Mouse (Mus musculus) cerebellum, adult (tissue): ENCODE results near the gene Pced1b.

ENCODE experiments used
- ATAC-seq: cut with Nextera tagmentation; 2 replicates; pipeline ENCODE4 v1.9.2; 2017; ENCODE audit warnings: mild to moderate bottlenecking, moderate library complexity, mixed read lengths; ENCODE audit not compliant: insufficient number of reproducible peaks, low FRiP score, low TSS enrichment

Pced1b gene

DNA sequence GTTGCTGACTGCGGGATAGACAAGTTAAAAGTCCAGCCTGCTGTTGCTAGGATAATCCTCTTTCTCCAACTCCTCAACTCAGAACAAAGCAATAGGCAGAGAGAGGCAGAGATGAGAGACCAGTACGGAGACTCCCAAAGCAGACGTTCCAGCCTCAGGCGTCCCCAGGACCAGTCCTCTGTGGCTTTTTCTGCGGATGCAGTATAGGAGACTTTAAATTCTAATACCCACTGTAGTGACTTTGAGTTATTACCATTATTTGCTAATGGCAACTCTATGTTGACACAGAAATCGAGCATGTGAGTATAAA is 35.6 kb downstream of the Pced1b start:
- ATAC-seq: no peak

DNA sequence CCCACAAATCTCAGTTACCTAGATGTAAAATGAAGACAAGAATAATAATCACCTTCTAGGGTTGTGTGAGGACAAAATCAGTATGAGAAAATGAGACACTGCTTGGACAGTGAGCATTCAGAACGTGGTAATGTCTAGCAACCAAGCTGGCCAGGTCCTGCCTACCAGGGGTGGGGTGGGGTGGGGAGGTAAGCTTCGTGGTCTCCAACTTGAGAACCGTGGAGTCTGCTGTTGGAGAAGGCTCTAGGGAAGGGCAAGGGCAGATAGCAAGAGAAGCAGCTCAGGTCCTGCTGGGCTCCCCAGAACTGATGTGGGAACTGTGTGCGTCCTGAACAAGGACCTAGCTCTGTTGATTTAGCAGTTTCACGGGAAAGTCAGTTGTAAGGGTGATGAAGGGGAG is 37.3 kb downstream of the Pced1b start:
- no peak for ATAC-seq

GRCm38 (mm10) chr15:97285665-97286212 is 38.8 kb downstream of the Pced1b start:
- no peak for ATAC-seq

GRCm38 (mm10) chr15:97286731-97287130 is 39.8 kb downstream of the Pced1b start:
- no peak for ATAC-seq

- no peak for ATAC-seq
Observed at GRCm38 (mm10) chr15:97287436-97288143, 40.7 kb downstream of the Pced1b start.

DNA sequence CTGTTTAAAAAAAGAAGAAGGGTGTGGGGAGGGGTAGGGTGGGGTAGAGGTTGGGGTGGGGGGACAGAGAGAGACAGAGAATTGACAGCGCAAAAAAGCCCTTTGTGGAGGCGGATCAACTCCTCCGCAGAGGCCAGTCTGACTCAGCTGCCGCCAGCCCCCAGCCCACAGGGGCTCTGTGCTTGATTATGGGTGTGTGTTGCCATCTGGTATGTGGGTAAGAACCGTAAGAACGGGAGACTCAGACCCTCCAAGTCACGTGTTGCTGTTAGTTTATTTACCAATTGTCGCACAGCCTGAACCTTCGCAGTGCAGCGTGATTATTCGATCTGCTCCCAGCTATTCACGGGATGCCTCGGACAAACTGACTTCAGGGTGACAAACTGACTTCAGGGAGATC is 41.8 kb downstream of the Pced1b start:
- no peak for ATAC-seq

DNA sequence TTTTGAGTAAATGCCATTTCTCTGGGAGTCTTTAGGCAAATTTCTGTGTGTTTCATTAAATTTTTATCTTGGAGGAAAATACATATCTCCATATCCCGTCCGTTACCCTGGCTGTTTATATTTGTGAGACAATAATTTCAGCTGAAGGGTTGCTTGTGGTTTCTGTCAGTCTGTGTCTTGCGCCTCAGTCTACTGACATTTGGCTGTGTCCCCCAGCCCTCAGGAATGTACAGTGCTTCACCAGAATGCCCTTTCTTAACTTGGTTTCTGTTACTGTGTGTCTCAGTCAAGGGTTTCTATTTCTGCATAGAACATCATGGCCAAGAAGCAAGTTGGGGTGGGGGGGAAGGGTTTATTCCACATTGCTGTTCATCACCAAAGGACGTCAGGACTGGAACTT is 42.3 kb downstream of the Pced1b start:
- ATAC-seq: no peak

DNA sequence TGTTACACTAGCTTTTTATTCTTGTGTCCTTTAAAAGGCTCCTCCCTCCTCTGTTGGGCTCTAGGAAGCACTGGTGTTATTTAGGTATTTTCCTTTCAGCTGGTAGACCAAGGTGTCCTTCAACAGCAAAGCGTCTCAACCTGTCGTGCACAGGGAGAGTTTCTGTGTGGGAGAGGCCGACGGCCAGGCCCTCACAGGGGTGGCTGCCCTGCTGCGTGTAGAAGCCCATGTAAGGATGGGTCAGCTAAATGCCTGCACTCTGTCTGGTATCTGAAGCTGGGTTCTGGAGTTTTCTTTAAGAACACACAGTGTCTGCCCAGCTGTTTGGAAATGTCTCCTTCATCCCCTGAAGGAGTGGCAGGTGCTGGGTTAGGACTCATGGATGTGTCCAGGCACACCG is 43.4 kb downstream of the Pced1b start:
- ATAC-seq: no peak

GRCm38 (mm10) chr15:97291291-97292050 is 44.6 kb downstream of the Pced1b start:
- no peak for ATAC-seq

DNA sequence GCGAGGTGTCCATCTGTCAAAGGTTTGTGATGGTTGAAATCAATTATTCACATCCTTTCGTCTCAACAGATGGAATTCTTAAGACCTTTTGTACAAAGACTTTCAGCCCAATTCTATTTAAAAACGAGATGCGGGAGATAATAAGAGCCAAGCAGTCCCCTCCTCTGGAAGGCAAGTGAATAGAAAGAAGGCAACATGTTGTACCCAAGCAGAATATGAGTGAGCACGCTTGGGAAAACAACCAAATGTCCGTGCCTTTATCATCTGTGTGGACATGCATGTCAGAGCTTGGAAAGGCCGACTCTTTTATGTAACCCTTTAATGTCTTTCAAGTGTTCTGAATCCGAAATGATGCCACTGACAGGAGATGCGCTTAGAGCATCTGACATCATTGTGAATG is 61.0 kb downstream of the Pced1b start:
- ATAC-seq: no peak

DNA sequence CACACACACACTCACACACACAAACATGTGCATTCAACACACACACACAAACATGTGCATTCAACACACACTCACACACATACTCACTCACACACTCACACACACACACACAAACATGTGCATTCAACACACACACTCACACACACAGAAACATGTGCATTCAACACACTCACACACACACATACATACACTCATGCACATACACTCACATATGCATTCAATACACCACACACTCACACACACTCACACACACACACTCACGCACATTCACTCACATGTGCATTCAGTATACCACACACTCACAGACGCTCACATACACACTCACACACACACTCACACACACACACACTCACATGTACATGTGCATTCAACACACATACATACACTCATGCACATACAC is 62.6 kb downstream of the Pced1b start:
- ATAC-seq: no peak

DNA sequence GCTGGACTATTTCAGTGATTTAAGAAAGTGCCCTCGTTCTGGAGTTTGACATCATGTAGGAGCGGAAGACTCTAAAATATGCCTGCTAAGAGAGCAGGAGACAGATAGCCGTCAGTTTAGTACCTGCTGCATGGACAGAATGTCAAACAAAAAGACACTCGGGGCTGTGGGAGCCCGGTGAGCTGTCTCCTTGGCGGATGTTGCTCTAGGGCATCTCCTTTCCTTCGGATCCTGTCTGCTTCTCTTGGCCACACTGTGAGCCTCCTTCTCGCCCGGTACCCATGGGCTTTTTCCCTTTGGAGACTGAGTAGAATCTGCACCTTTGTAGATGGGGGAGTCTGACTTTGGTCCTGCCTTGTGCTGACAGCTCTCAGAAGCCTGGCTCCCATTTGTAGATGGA is 63.3 kb downstream of the Pced1b start:
- ATAC-seq: no peak

DNA sequence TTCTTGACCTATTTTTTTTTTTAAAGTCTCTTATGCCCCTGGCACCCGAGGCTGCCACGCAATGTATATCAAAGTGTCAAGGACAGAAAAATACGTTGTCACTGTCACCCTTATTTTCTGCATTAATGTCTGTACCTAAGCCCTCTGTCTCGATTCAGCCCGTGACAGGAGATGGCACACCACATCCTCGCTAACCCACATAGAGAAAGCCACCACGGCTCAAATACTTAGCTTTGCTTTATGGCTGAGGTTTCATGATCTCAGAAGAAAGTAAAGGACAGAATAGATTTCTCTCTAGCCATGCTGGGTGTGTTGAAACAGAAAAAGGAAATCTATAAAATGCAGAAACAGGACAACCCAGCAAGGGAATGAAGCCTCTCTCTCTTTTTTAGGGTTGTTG is 64.3 kb downstream of the Pced1b start:
- ATAC-seq: no peak

- no peak for ATAC-seq
Observed at GRCm38 (mm10) chr15:97311937-97312336, 65.0 kb downstream of the Pced1b start.

- ATAC-seq: no peak
Observed at GRCm38 (mm10) chr15:97314720-97315421, 68.0 kb downstream of the Pced1b start.

- no peak for ATAC-seq
Observed at GRCm38 (mm10) chr15:97315422-97315757, 68.5 kb downstream of the Pced1b start.

GRCm38 (mm10) chr15:97318365-97319001 is 71.6 kb downstream of the Pced1b start:
- ATAC-seq: no peak

GRCm38 (mm10) chr15:97322821-97323220 is 75.9 kb downstream of the Pced1b start:
- no peak for ATAC-seq

- ATAC-seq: no peak
Observed at GRCm38 (mm10) chr15:97323466-97323865, 76.6 kb downstream of the Pced1b start.

- no peak for ATAC-seq
Observed at GRCm38 (mm10) chr15:97324311-97324710, 77.4 kb downstream of the Pced1b start.

- no peak for ATAC-seq
Observed at GRCm38 (mm10) chr15:97327500-97328081, 80.7 kb downstream of the Pced1b start.
